Mouse (Mus musculus) ovary, postnatal 36 days (tissue): ENCODE measurements around the gene Tspan31.

Experiments used
- DNase-seq: peaks from one replicate; pipeline ENCODE4 v3.0.0; 2022; ENCODE audit warnings: low spot score, mixed read lengths

The Tspan31 gene

DNA sequence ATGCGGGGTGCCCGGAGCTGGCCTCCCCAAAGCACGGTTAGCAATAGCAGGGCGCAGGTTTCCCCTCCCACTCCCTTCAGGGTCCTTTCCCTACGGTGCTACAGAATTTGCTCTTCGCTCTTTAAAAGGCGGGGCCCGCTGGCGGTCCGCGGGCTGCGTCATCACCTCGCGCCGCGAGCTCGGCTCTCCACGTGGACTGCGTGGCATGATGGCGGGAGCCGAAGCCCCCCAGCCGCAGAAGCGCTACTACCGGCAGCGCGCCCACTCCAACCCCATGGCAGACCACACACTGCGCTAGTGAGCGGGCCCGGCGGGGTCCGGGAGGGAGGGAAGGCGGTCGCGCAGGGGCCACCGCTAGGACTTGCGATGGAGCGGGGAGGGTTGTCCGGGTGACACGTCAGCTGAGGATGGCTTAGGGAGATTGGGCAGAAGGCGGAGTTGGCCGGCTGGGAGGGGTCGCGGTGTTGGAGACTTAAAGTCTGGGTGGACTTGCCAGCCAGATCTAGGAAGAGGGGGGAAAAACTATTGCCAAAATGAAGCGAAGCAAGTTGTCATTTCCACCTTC lies 28.2 kb downstream of the Tspan31 start:
- DNase-seq, result peak; percentile 88

DNA sequence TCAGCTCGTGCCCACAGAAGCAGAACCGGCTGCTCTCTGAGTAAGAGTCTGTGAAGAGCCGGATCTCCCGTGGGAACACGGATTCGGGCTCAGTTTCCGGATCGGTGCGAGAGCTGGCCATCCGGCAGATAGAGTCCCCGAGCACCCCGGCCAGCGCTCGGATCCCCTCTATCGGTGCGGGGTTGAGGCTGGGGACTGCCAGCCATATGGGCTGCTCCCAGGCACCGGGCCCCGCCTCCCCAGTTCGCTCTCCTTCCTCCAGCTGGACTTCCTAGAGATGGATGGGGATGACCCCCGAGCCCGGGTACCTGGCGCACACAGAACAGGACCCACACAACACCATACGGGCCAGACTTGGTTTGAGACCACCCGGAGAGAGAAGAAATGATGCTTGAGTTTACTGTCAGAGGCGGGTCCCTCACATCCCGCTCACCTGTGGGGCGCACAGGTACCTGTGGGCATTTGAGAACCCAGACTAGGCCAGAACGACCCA lies 28.7 kb downstream of the Tspan31 start, which contains the start of the genes Mettl1 and Eef1akmt3:
Gene Mettl1, plus strand, starts transcription at position 141 of the 493 bp plus-strand sequence.
Gene Eef1akmt3, minus strand, starts transcription at position 240 of the 493 bp plus-strand sequence.
- peak; percentile 51 for DNase-seq

- DNase-seq, result no peak
Observed at GRCm38 (mm10) chr10:127040569-127041214, 29.4 kb downstream of the Tspan31 start.

- DNase-seq, result no peak
Observed at GRCm38 (mm10) chr10:127037641-127038040, 32.4 kb downstream of the Tspan31 start.

DNA sequence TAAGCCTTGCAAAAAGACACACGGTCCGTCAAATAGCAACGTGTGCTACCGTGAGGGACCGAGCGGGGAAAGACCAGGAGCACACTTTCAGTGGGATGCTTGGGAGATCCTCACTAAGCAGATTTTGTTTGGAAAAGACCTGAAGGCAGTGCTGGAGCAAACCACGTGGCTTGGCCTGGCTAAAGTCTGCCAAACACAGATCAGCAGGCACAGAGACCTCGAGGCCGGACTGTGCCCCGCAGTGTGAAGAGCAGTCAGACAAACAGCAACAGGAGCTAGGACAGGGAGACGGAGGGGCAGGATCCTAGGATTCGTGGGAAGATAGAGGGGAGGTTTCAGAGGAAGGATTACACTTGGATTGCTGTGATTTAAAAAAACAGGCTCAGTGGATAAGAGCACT lies 33.8 kb downstream of the Tspan31 start:
- no peak for DNase-seq

DNA sequence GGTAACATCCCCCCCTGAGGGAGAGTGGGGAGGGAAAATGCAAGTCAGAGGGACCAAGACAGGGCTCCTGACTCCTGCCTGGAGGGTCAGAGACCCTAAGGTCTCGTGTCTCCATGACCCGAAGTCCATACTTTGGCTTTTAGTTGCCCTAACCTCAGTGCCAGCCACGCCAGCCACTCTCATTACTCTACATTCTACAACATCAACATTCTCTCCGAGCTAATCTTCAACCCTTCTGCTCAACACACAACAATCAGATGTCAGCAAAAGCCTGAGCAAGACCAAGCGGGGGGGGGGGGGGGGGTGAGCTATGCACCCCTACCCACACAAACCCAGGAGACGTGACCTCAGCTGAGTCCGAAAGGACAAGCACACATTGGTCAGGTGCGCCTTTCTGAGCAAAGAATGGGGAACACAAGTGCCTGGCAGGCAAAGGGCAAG lies 36.7 kb downstream of the Tspan31 start:
- no peak for DNase-seq

DNA sequence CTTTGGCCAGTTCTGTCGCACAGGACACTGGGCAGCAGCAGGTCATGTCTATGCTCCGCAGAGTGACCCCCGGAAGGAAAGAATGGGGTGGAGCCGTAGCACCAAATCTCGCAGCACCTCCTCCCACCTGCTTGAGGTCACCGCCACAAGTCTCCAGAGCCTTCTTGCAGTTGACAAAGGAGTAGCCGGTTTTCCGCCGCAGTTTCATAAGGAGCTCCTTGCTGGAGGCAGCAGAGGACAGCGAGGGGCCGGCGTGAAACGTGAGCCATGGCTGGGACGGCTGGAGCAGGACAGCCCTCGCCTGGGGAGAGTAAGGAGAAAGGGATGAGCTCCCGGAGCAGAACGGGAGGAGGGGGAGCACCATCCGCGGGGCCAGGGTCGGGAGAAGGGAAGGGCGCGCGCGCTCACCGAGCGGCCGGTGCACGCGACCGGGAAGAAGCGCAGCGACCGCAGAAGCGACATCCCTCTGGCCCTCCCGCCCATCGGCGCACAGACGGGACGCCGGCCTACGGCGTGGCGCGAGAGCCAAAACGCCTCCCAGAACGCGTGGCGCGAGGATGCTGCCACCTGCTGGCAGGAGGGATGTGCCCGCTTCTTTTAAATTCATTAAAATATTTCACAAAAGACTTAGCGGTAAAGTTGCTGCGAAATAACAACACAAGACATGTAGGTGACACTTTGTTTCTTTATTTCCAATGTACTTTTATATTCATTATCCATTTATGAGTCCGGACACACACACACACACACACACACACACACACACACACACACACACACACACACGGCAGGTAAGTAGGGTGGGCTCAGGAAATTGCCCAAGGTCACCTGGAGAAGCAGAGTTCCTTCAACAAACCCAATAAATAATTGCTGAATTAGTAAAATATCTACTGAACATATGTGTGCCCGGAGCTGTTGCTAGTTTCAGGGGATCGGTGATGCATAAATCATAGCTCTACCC lies 39.4 kb downstream of the Tspan31 start, which contains the start of gene Tsfm:
Gene Tsfm, minus strand, starts transcription at position 505 of the 961 bp plus-strand sequence.
- DNase-seq, result peak; percentile 91

DNA sequence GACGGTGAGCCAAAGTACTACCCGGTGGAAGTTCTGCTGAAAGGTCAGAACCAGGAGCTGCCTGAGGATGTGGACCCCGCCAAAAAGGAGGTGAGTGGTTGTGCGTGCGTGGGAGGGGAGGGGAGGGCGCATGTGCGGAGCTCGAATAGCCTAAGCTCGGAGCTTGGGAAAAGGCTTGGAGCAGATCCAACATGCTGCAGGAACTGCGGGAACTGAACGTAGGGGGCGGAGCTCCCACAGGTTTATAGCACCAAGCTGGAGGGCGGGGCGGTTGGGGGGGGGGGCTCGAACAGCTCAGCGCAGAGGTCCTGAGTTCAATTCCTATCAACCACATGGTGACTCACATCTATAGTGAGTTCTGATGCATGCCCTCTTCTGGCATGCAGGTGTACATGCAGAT lies 51.6 kb downstream of the Tspan31 start:
- no peak for DNase-seq
